Mouse (Mus musculus) hindbrain, embryonic 10.5 days (tissue): ENCODE measurements around the gene Hcst. TPM values are rescaled to one million over a fixed set of nuclear protein-coding genes. Genes with fewer than 3 reads are reported as not detected.

Experiments used
- DNase-seq: peaks from one replicate; pipeline ENCODE4 v3.0.0-alpha.2; 2017; ENCODE audit warnings: low spot score
- H3K27ac ChIP-seq: fragments of 300-500 bp; sonication (generic); 2 replicates; pipeline ENCODE4 v1.5.1; 2016; ENCODE audit warnings: mild to moderate bottlenecking, moderate library complexity
- H3K27me3 ChIP-seq: fragments of 300-500 bp; sonication (generic); 2 replicates; pipeline ENCODE4 v1.6.1; 2016; ENCODE audit warnings: mild to moderate bottlenecking; ENCODE audit not compliant: poor library complexity, insufficient read depth, severe bottlenecking
- H3K36me3 ChIP-seq: fragments of 300-500 bp; sonication (generic); 2 replicates; pipeline ENCODE4 v1.6.1; 2016; ENCODE audit warnings: mild to moderate bottlenecking, moderate library complexity
- H3K4me1 ChIP-seq: fragments of 300-500 bp; sonication (generic); replicated peaks from 2 replicates; pipeline ENCODE4 v1.6.1; 2016; ENCODE audit warnings: mild to moderate bottlenecking
- H3K4me3 ChIP-seq: fragments of 300-500 bp; sonication (generic); 2 replicates; pipeline ENCODE4 v1.5.1; 2016; ENCODE audit warnings: mild to moderate bottlenecking, moderate library complexity
- H3K9me3 ChIP-seq: fragments of 300-500 bp; sonication (generic); 2 replicates; pipeline ENCODE4 v1.6.1; 2016; ENCODE audit warnings: mild to moderate bottlenecking, moderate library complexity
- WGBS: fragments of 180-500 bp; shearing (Covaris S2); methylation state at CpG from one replicate; pipeline ENCODE4 v1.1.7; 2016; 5-methylcytosine and 5-hydroxymethylcytosine counted together
- polyA plus RNA-seq: library from polyadenylated mRNA; unstranded; fragments of >200 nt; fragmentation: Nextera tagmentation; extraction: Ambion mirVana; gene quantifications from 2 replicates; pipeline ENCODE4 v1.2.1, GENCODE M21; 2016

The Hcst gene
- polyA plus RNA-seq, 1 experiment from 2014 or later: 0.55 TPM

DNA sequence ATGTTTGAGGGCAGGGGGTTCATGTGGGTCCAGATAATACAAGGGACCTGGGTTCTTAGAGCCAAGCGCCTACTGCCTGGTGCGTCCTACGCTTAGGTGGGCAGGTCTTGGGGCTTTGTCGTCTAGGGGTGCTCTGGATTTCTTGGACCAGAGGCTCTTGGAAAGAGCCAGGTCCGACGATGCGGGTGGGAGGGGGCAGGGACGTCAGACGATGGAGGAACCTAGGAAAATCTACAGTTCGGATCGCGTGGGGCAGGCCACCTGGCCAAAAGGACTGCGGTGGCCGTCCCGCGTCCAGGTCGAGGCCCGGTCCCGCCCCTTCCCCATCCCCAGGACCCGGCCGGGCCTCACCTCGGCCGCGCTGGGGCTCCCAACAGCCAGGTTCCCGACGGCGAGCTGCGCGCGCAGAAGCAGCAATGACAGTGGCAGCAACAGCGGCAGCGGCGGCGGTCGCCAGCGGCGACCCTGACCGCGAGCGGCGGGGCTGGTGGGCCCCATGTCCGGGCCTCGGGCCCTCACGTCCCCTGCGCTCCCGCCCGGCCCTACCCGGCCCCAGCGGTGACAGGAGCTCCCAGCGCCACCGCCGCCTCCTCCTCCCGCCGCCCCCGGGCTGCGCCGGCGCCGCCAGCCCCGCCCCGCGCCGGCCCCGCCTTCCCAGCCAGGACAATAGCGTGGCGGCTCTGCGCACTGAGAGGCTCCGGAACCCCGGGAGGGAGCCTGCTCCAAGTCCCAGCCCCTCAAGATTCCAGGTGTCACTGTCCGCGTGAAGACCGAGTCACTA is 25.5 kb upstream of the Hcst start, which contains the start of gene Aplp1:
Gene Aplp1 (minus strand): TSS at position 565 of the 781 bp plus-strand sequence.
- H3K27me3 ChIP-seq: peaks cover 66% of the 10 kb centered on the region
- under 1% methylated on average over 65 of the region's 72 CpGs for WGBS

DNA sequence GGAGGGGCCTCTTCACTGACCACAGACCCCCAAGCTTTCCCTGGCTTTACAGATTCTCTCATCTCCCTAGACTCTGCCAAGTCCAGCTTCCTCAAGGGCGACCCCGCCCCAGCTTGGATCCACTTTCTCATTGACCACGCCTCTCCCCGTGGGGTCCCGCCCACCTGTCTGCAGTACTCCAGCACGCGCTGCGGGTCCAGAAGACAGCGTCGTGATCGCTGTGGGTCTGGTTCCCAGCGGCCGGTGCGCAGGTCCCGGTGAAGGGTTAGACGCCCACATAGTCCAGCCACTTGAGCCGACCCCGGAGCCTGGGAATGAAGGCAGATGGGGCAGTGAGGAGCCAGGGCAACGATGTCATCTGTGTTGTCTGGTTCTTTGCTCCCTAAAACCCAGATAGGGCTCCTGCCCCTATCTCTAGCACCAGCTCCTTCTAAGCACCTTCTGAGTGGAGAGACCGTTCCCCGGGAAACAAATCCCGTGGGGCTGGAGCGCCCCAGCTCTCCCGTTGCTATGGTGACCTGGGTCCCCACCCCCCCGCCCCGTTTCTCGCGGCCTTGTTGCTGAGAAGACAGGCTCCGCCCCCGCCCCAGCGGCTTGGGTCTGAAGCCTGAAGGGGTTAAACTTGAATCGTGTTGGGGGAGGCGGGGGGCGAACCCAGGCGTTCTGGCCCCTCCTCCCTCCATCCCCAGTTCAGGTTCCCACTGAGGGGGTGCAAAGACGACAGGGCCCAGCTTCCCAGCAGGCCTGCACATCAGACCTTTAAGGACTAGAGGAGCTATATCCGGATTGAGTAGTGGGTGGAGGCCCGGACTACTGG is 24.7 kb upstream of the Hcst start:
- H3K36me3 ChIP-seq: peaks cover 39% of the 10 kb centered on the region
- under 1% methylated on average over 38 of the region's 38 CpGs for WGBS
- peaks cover 31% of the 10 kb centered on the region for H3K4me1 ChIP-seq
- peak overlapping the region; percentile 90 for H3K27ac ChIP-seq
- peak overlapping the region; percentile 79 for H3K4me3 ChIP-seq
- peaks cover 73% of the 10 kb centered on the region for H3K27me3 ChIP-seq
- DNase-seq: peak; percentile 80
- peaks cover 21% of the 10 kb centered on the region; the same call in 1 of the 2 replicates for H3K9me3 ChIP-seq

More for the DNA sequence above, 25.5 kb upstream of the Hcst start, which contains the start of gene Aplp1:
- peaks cover 21% of the 10 kb centered on the region; the same call in 1 of the 2 replicates for H3K9me3 ChIP-seq
- H3K36me3 ChIP-seq: peaks cover 32% of the 10 kb centered on the region
- H3K4me1 ChIP-seq: peaks cover 31% of the 10 kb centered on the region
- DNase-seq: peak; percentile 79
- peak within 1 kb of the TSS; percentile 90 for H3K27ac ChIP-seq
- H3K4me3 ChIP-seq: peak within 1 kb of the TSS; percentile 79

DNA sequence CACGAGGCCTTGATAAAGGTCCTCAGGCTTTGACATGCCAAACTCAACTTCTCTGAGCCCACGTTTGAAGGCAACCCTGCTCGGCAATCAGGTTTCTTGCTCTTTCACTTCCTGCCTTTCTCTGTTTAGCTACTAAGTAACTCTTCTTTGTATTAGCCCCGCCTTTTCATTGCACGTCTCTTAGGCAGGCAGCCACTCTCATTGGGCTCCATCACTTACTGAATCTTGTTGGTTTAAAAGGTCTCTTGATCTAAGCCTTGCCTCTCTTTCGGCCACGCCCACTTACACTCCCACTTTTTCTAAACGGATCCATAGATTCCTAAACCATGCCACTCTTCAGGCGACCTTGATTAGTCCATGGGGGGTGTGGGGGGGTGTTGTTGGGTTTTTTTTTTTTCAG is 24.0 kb upstream of the Hcst start:
- Histone ChIP-seq H3K4me3 (peak overlapping the region; percentile 79), H3K27ac (no peak overlapping the region), H3K4me1 (peaks cover 31% of the 10 kb centered on the region), H3K27me3 (peaks cover 73% of the 10 kb centered on the region), H3K9me3 (peaks cover 21% of the 10 kb centered on the region; the same call in 1 of the 2 replicates), H3K36me3 (peaks cover 45% of the 10 kb centered on the region)
- WGBS: 23% methylated on average over 9 of the region's 9 CpGs
- DNase-seq: no peak

DNA sequence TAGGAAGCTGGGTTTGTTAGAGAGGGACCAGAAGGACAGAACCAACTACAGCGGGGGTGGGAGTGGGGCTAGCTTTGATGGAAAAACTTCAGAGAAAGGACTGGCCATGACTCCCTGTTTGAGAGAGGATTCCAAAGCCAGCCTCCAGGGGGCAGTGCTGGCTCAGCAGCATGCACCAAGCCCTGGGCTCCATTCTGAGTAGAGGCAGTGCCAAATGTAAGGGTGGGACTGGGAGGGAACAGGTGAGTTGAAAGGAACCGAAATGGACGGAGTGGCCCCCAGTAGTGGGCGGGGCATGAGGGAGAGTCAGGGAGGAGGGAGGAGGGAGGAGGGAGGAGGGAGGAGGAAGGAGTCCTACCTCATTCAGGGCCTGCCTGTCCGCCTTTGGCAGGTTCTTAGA is 21.0 kb upstream of the Hcst start:
- Histone ChIP-seq H3K27ac (no peak overlapping the region), H3K4me1 (peaks cover 31% of the 10 kb centered on the region), H3K27me3 (peaks cover 81% of the 10 kb centered on the region), H3K9me3 (no peaks in the 10 kb centered on the region), H3K36me3 (peaks cover 63% of the 10 kb centered on the region), H3K4me3 (no peak overlapping the region)
- 17% methylated on average over 5 of the region's 5 CpGs for WGBS
- peak; percentile 55 for DNase-seq

DNA sequence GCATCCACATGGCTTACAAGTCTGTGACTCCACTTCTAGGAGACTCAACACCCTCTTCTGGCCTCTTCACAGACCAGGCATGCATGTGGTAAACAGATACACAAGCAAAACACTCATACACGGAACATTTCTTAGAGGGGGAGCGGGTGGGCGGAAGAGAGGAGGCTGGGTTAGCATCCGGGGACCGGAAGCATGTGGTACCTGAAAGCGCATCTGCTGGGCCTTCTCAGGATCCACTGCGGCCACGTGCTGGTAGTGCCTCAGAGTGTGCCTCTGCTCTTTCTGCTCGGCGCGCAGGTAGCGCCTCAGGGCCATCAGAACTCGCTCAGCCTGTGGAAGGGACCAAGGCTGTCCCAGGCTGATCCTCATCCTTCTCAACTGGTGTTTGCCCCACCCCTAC is 20.1 kb upstream of the Hcst start:
- WGBS: 78% methylated on average over 13 of the region's 13 CpGs
- Histone ChIP-seq H3K4me3 (no peak overlapping the region), H3K27ac (no peak overlapping the region), H3K4me1 (peaks cover 21% of the 10 kb centered on the region), H3K9me3 (no peaks in the 10 kb centered on the region), H3K27me3 (peaks cover 78% of the 10 kb centered on the region), H3K36me3 (peaks cover 73% of the 10 kb centered on the region)
- DNase-seq: no peak

DNA sequence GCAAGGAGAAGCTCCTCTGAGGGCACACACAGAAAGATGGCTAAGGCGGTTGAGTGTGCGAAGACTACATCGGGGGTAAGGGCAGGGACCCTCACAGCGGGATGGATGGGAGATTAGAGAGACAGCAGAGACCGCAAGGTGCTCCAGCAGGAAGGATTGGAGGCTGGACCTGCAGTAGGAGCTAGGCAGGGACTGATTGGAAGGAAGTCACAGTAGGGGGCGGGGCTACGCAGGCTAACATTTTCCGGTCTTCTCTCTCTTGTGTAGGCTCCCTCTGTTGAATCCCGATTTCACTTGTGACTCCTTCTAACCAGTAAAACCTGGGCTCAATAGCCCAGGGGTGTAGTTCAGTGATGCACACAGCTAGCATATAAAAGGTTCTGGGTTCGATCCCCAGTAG is 17.2 kb upstream of the Hcst start:
- 0 out of 2 replicates have a peak, but pooled peaks cover 3% of the 10 kb centered on the region for H3K4me1 ChIP-seq
- no peaks in the 10 kb centered on the region for H3K9me3 ChIP-seq
- peaks cover 50% of the 10 kb centered on the region for H3K27me3 ChIP-seq
- H3K27ac ChIP-seq: no peak overlapping the region
- no peak overlapping the region for H3K4me3 ChIP-seq
- H3K36me3 ChIP-seq: peaks cover 60% of the 10 kb centered on the region
- no peak for DNase-seq
- 10% methylated on average over 10 of the region's 10 CpGs for WGBS

DNA sequence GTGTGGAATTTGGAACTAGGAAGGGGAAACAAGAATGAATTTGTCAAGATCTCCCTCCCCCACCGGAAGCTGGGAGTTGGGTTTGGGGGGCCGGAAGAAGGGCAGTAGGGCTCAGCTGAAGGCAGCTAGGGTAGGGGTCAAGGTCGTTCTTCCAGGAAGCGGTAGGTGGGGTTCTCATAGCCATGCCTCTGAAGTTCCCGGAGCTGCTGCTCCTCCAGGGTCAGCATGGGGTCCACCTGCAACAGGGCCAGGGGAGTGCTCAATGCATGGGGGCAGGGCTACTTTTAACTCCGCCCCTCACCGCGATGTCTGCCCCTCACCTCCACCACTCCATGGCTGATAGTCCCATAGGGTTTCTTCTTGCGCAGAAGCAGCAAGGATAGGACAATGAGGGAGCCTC is 15.5 kb upstream of the Hcst start:
- DNase-seq: no peak
- Histone ChIP-seq H3K27me3 (peaks cover 35% of the 10 kb centered on the region), H3K4me3 (no peak overlapping the region), H3K36me3 (peaks cover 46% of the 10 kb centered on the region), H3K9me3 (no peaks in the 10 kb centered on the region), H3K4me1 (0 out of 2 replicates have a peak, but pooled peaks cover 3% of the 10 kb centered on the region), H3K27ac (no peak overlapping the region)
- 45% methylated on average over 9 of the region's 9 CpGs for WGBS

DNA sequence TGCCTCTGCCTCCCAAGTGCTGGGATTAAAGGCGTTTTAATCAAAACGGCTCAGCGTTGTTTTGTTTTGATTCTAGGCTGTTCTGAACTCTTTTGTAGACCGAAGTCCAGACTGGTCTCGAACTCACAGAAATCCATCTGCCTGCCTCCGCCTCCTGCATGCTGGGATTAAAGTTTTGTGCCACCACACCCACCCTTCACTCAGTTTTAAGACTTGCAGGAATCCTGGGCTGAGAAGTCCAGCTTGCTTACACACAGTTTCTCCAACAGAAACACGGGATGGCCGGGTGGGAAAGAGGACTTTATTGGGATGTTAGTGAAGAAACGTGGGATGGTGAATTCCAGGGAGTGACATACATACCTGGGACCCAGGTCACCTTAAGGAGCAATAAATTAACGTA is 15.0 kb upstream of the Hcst start:
- Histone ChIP-seq H3K27ac (no peak overlapping the region), H3K27me3 (peaks cover 30% of the 10 kb centered on the region), H3K4me1 (0 out of 2 replicates have a peak, but pooled peaks cover 3% of the 10 kb centered on the region), H3K4me3 (no peak overlapping the region), H3K36me3 (peaks cover 41% of the 10 kb centered on the region), H3K9me3 (no peaks in the 10 kb centered on the region)
- 70% methylated on average over 10 of the region's 10 CpGs for WGBS
- DNase-seq: no peak

DNA sequence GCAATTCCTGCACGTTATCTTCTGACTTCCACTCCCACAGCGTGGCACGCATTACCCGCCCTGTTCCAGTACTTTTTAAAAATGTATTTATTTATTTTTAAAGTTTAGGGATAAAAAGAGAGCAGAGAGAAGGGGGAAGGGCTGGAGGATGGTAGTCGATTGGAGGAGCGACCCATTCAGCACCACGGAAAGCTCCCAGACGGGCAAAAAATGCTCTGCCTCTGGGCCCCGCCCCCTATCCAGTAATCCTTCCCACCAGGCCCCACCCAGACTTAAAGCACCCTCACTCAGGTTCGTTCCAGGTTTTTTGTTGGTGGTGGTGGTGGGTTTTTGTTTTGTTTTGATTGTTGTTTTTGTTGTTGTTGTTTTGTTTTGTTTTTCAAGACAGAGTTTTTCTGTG is 14.6 kb upstream of the Hcst start:
- no peaks in the 10 kb centered on the region for H3K9me3 ChIP-seq
- H3K4me3 ChIP-seq: no peak overlapping the region
- no peak overlapping the region for H3K27ac ChIP-seq
- H3K36me3 ChIP-seq: peaks cover 38% of the 10 kb centered on the region
- H3K4me1 ChIP-seq: 0 out of 2 replicates have a peak, but pooled peaks cover 3% of the 10 kb centered on the region
- DNase-seq: peak; percentile 49
- 4% methylated on average over 10 of the region's 10 CpGs for WGBS
- peaks cover 27% of the 10 kb centered on the region for H3K27me3 ChIP-seq

DNA sequence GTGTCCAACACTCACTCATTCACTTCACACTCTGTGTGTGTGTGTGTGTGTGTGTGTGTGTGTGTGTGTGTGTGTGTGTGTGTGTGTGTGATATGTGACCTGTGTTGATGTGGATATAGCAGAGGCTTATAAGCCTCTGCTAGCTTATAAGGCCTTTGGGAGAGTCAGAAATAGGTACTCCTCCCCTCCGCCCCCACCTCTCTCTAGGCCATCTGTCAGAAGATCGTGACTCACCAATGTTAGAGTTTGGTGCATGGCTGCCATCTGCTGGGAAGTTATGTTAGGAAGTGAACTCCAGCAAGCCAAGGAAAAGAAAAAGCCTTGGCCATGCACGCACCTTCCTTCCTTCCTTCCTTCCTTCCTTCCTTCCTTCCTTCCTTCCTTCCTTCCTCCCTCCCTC is 12.1 kb upstream of the Hcst start:
- no peak overlapping the region for H3K4me3 ChIP-seq
- WGBS: 11% methylated on average over 3 of the region's 3 CpGs
- H3K27me3 ChIP-seq: peaks cover 18% of the 10 kb centered on the region
- 0 out of 2 replicates have a peak, but pooled peaks cover 1% of the 10 kb centered on the region for H3K4me1 ChIP-seq
- H3K9me3 ChIP-seq: no peaks in the 10 kb centered on the region
- peaks cover 29% of the 10 kb centered on the region for H3K36me3 ChIP-seq
- DNase-seq: peak; percentile 47
- no peak overlapping the region for H3K27ac ChIP-seq

DNA sequence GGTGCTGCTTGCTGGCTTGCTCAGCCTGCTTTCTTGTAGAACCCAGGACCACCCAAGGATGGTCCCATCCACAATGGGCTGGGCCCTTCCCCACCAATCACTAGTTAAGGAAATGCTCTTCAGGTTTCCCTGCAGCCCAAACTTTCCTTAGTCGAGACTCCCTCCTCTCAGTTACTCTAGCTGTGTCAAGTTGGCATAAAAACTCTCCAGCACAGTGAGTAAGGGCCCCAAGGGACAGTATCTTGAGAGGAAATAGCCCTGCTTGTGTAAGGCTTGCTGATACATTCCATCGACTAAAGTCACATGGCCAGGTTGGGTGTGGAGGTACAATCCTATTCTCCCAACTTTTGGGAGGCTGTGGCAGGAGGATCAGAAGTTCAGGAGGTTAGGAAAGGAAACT is 10.5 kb upstream of the Hcst start:
- H3K27ac ChIP-seq: no peak overlapping the region
- H3K36me3 ChIP-seq: peaks cover 26% of the 10 kb centered on the region
- no peaks in the 10 kb centered on the region for H3K4me1 ChIP-seq
- no peaks in the 10 kb centered on the region for H3K9me3 ChIP-seq
- WGBS: 66% methylated on average over 2 of the region's 2 CpGs
- H3K4me3 ChIP-seq: no peak overlapping the region
- no peak for DNase-seq
- H3K27me3 ChIP-seq: peaks cover 2% of the 10 kb centered on the region

DNA sequence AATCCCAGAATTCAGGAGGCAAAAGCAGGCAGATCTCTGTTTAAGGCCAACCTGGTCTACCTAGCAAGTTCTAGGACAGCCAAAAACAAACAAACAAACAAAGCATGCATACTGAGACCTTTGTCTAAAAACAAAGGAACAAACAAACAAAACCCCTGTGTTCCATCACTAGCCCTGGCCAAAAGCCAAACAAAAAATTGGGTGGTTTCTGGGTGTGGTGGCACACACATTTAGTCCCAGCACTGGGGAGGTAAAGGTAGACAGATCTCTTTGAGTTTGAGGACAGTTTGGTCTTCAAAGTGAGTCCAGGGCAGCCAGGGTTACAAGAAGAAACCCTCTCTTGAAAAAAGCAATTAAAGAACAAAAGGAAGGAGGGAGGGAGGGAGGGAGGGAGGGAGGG is 9.7 kb upstream of the Hcst start:
- Histone ChIP-seq H3K27ac (no peak overlapping the region), H3K27me3 (no peaks in the 10 kb centered on the region), H3K9me3 (no peaks in the 10 kb centered on the region), H3K36me3 (peaks cover 22% of the 10 kb centered on the region), H3K4me1 (no peaks in the 10 kb centered on the region), H3K4me3 (no peak overlapping the region)
- no peak for DNase-seq
